Mouse (Mus musculus) hindlimb bud, embryonic 11.5 days (tissue): ENCODE data around the gene Gm4187.
"Not testable (repeated sequence)": the region's sequence is repeated elsewhere in the genome, so short reads cannot be mapped to it uniquely, and the experiment has no call there.

Experiments
- DNase-seq: peaks from one replicate; pipeline ENCODE4 v3.0.0-alpha.2; 2012; ENCODE audit warnings: low read depth, low spot score; ENCODE audit errors: extremely low spot score

The Gm4187 gene

DNA sequence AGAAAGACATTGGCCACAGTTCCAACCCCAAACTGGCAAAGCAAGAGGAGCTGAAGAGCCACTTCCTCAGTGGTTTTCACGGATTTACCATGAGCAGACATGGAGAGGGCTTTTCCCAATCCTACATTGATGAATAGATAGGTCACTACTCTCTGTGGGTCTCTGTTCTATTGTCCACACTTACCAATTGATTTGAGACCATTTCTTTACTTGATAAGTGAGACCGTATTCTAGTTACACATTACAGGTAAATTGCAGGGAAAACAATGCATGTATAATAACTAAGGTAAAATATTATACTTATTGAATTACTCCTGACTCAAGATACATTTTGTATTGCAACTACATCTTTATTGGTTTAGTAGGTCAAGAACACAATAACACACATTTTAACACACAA lies at the start of gene Gm4187:
Gm4187 (minus strand) TSS at position 101 of the 400 bp plus-strand sequence.
- DNase-seq: not testable (repeated sequence)

DNA sequence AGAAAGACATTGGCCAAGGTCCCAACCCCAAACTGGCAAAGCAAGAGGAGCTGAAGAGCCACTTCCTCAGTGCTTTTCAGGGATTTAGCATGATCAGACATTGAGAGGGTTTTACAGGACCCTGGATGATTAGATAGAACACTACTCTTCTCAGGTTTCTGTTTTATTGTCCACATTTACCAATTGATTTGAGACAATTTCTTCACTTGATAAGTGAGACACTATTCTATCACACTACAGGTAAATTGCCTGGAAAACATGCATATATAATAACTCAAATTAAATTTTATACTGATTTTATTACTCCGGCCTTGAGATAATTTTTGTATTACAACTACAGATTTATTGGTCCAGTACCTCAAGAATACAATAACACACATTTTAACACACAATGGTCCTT lies 41.4 kb upstream of the Gm4187 start, which contains the start of gene Gm8660:
Gm8660 (minus strand) TSS at position 101 of the 400 bp plus-strand sequence.
- DNase-seq: not testable (repeated sequence)
